Mouse (Mus musculus) megakaryocyte, embryonic 14.5 days (primary cell): Measurements from ENCODE around the gene Dcun1d4.

ENCODE experiments used
- FLI1 ChIP-seq: IDR thresholded peaks from 2 replicates; pipeline ENCODE4 v1.6.1; 2012; ENCODE audit warnings: low read length, inconsistent platforms, mixed read lengths
- GATA1 ChIP-seq: IDR thresholded peaks from 3 replicates; pipeline ENCODE4 v1.6.1; 2012; ENCODE audit warnings: mixed read lengths, low read length, inconsistent platforms, borderline replicate concordance

DNA sequence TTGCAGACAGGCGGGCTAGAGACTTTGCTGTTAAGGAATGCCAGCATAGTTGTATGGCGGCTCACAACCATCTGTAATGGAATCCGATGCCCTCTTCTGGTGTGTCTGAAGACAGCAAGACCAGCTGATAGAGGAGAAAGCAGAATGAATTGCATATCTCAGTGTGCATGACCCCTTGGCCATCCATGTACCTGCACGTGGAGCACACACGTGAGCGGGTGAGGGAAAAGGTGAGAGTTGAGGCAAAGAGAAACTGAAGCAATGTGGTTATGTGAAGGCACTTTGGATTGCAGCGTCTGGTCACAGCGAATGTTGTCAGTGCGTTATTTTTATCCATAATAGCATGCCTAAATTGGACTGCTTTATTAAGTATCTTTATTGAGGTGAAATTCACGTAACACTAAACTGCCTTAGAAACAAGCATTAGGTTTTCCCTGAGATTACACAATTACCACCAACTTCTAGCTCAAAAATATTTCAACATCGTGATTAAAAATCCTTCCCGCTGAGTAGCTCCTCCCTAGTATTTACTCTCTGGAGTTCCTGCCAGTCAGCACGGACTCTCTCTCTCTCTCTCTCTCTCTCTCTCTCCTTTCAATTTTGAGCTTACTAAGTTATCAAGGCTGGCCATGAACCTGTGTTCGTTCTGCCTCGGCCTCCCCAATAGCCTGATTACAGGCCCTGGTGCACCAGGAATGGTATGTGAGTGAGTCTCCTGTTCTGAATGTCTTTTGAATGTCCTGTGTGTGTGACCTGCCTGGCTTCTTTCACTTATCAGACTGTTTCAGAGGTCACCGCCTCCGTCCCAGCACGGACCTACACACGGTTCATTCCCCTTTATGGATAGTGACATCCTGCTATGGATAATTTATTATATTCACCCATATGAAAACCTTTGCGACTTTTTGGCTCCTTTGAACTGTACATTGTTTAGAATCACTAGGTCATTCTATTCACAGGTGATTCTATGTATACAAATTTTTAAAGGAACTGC, 6.1 kb upstream of the Dcun1d4 start:
- TF ChIP-seq FLI1 (no peak), GATA1 (no peak)
